Mouse (Mus musculus): ENCODE data around the gene Lmo2. TPM values are rescaled to one million over a fixed set of nuclear protein-coding genes. Genes with fewer than 3 reads are reported as not detected.

The Lmo2 gene
- polyA plus RNA-seq, 1 experiment from 2014 or later, result 24.5 TPM

- ATAC-seq (ENCODE audit: extremely low read depth, insufficient number of reproducible peaks, low FRiP score, low TSS enrichment), result no peak
- no peaks in the 10 kb centered on the region for H3K9me3 ChIP-seq
- no peaks in the 10 kb centered on the region for H3K27me3 ChIP-seq (replicated peaks)
- no peaks in the 10 kb centered on the region for H3K36me3 ChIP-seq
- 0 out of 2 replicates have a peak, but pooled peaks cover under 1% of the 10 kb centered on the region for H3K4me1 ChIP-seq
- WGBS, result 58% methylated on average over 13 of the region's 13 CpGs
- H3K27ac ChIP-seq (replicated peaks), result no peak overlapping the region
- no peak overlapping the region for H3K4me2 ChIP-seq
- H3K9ac ChIP-seq, result no peak overlapping the region
- no peak overlapping the region for H3K4me3 ChIP-seq
These were observed 27.3 kb upstream of the Lmo2 start for GRCm38 (mm10) chr2:103930306-103931019.

GRCm38 (mm10) chr2:103931511-103931911, 26.3 kb upstream of the Lmo2 start:
- no peaks in the 10 kb centered on the region for H3K36me3 ChIP-seq
- H3K9me3 ChIP-seq, result no peaks in the 10 kb centered on the region
- no peak overlapping the region for H3K4me3 ChIP-seq
- H3K9ac ChIP-seq, result no peak overlapping the region
- peaks cover 10% of the 10 kb centered on the region for H3K4me1 ChIP-seq
- no peak for ATAC-seq (ENCODE audit: extremely low read depth, insufficient number of reproducible peaks, low FRiP score, low TSS enrichment)
- 44% methylated on average over 7 of the region's 7 CpGs for WGBS
- H3K4me2 ChIP-seq, result no peak overlapping the region
- H3K27ac ChIP-seq (replicated peaks), result no peak overlapping the region
- H3K27me3 ChIP-seq (replicated peaks), result no peaks in the 10 kb centered on the region

GRCm38 (mm10) chr2:103932025-103932424, 25.8 kb upstream of the Lmo2 start:
- H3K36me3 ChIP-seq, result no peaks in the 10 kb centered on the region
- no peak overlapping the region for H3K27ac ChIP-seq (replicated peaks)
- no peak for ATAC-seq (ENCODE audit: extremely low read depth, insufficient number of reproducible peaks, low FRiP score, low TSS enrichment)
- H3K27me3 ChIP-seq (replicated peaks), result no peaks in the 10 kb centered on the region
- no peaks in the 10 kb centered on the region for H3K9me3 ChIP-seq
- H3K4me2 ChIP-seq, result no peak overlapping the region
- no peak overlapping the region for H3K4me3 ChIP-seq
- H3K9ac ChIP-seq, result no peak overlapping the region
- H3K4me1 ChIP-seq, result peaks cover 13% of the 10 kb centered on the region
- WGBS, result 63% methylated on average over 2 of the region's 2 CpGs

DNA sequence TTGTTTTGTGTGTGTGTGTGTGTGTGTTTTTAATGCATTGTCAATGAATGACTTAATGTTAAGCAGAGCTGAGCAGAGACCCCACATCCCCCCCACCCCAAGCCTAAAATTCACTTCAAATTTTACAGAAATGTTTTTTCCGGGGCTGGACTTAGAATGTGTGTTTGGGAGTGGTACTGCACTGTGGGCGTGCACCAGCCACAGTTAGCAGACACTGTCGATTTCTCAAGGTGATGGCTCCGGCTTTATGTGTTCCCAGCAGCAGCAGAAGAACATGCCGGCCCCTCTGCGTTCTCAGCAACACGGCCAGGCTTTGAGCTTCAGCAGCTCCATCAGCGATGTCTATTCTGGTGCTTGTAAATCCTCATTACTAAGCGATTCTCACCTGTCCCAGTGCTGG, 25.3 kb upstream of the Lmo2 start:
- Histone ChIP-seq H3K4me1 (peaks cover 13% of the 10 kb centered on the region), H3K4me3 (no peak overlapping the region), H3K27me3 (replicated peaks) (no peaks in the 10 kb centered on the region), H3K4me2 (no peak overlapping the region), H3K9ac (no peak overlapping the region), H3K9me3 (no peaks in the 10 kb centered on the region), H3K27ac (replicated peaks) (no peak overlapping the region), H3K36me3 (no peaks in the 10 kb centered on the region)
- WGBS, result 73% methylated on average over 9 of the region's 9 CpGs
- no peak for ATAC-seq (ENCODE audit: extremely low read depth, insufficient number of reproducible peaks, low FRiP score, low TSS enrichment)

DNA sequence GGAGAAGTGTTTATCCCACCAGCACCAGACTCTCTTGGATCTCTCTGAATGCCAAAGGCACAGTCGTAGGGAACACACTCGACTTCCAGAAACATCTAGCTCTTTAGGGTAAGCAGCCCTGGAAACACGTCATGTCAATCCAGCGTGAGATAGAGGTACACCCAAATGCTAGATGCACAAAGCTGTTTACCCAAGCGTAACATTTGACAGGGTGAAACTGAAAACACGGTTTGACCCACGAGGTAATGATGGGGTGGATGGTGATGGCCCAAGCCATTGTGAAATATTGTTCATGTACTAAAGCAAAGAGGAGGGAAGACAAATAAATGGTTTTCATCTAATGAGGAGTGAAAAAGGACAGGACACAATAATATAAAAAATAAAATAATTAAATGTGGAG, 23.5 kb upstream of the Lmo2 start:
- no peak overlapping the region for H3K4me2 ChIP-seq
- no peak overlapping the region for H3K9ac ChIP-seq
- H3K4me3 ChIP-seq, result no peak overlapping the region
- ATAC-seq (ENCODE audit: extremely low read depth, insufficient number of reproducible peaks, low FRiP score, low TSS enrichment), result no peak
- H3K27me3 ChIP-seq (replicated peaks), result no peaks in the 10 kb centered on the region
- H3K4me1 ChIP-seq, result peaks cover 13% of the 10 kb centered on the region
- no peak overlapping the region for H3K27ac ChIP-seq (replicated peaks)
- H3K36me3 ChIP-seq, result no peaks in the 10 kb centered on the region
- H3K9me3 ChIP-seq, result no peaks in the 10 kb centered on the region
- 72% methylated on average over 7 of the region's 7 CpGs for WGBS

DNA sequence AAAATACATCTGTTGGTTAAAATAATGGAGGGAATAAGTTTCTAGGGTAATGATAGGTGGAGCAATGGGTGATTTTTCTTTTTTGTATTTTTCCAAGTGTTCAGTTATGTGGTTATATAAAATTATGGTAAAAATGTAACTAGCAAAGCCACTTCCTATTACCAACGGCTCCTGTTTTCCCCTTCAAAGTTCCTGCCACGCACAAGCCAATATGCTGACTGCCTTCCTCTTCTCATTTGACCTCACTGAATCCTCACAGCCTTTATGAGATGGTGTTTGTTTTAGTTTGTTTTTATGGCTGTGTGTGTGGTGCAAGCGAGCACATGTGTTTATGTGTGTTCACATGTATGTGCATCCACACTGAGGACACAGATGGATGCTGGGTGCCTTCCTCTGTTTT, 23.1 kb upstream of the Lmo2 start:
- H3K9me3 ChIP-seq, result no peaks in the 10 kb centered on the region
- WGBS, result 71% methylated on average over 3 of the region's 3 CpGs
- ATAC-seq (ENCODE audit: extremely low read depth, insufficient number of reproducible peaks, low FRiP score, low TSS enrichment), result no peak
- no peaks in the 10 kb centered on the region for H3K36me3 ChIP-seq
- no peaks in the 10 kb centered on the region for H3K27me3 ChIP-seq (replicated peaks)
- H3K4me3 ChIP-seq, result no peak overlapping the region
- H3K27ac ChIP-seq (replicated peaks), result no peak overlapping the region
- H3K9ac ChIP-seq, result no peak overlapping the region
- H3K4me2 ChIP-seq, result no peak overlapping the region
- H3K4me1 ChIP-seq, result peaks cover 13% of the 10 kb centered on the region

DNA sequence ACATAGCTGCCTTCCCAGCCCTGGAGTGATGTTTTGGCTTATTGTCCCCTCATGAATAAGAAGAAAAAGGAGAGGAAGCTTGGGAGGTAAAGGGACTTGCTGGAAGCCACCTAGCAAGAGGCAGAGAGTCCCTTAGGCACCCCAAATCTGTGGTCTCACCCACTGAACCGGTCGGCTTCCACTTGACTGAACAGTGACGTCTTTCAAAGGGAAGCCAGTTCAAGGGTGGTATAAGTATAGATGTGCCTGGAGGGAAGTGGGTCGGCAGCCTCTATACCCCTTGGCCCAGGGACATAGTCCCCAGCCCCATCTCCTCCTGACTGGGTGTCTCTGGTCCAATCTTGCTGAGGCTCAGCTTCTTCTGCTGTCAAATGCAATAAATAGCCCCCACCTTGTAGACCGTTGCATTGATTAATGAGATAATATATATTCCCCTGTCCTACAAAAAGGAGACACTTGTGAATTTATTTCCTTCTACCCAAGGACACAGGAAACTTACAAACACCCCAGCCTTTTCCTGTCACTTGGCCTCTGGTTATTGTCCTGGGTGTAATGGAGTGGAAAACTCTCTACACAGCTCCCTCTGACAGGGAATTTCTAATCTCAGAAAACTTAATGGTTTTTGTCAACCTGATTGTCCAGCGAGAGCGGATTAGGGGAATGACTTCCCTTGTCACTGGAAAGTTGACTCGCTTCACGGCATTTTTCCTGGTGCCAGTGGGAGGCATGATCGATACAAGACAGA, 21.9 kb upstream of the Lmo2 start:
- Histone ChIP-seq H3K36me3 (no peaks in the 10 kb centered on the region), H3K9ac (no peak overlapping the region), H3K27me3 (replicated peaks) (peaks cover 7% of the 10 kb centered on the region), H3K4me1 (peaks cover 13% of the 10 kb centered on the region), H3K27ac (replicated peaks) (no peak overlapping the region), H3K4me3 (no peak overlapping the region), H3K4me2 (no peak overlapping the region), H3K9me3 (no peaks in the 10 kb centered on the region)
- 49% methylated on average over 10 of the region's 10 CpGs for WGBS
- no peak for ATAC-seq (ENCODE audit: extremely low read depth, insufficient number of reproducible peaks, low FRiP score, low TSS enrichment)

DNA sequence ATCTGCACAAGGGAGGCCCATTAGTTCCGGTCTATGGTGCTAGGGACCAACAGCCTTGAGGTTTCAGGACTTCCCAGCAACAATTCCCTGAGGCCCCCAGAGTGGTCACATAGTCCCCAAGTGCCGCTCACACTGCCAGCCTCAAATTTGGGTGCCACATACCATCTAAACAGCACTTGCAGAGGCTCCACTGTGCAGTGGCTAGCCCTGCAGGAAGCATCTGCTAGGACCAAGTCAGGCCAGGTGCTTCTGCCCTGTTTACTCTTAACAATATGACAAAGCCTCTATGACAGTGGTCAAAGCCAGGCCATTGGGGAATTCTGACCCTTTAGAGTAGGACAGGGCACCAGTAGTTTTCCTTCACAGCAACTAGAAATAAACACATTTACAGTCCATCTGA, 21.1 kb upstream of the Lmo2 start:
- 83% methylated on average over 2 of the region's 2 CpGs for WGBS
- Histone ChIP-seq H3K4me2 (no peak overlapping the region), H3K36me3 (no peaks in the 10 kb centered on the region), H3K4me1 (peaks cover 13% of the 10 kb centered on the region), H3K9me3 (no peaks in the 10 kb centered on the region), H3K27ac (replicated peaks) (no peak overlapping the region), H3K9ac (no peak overlapping the region), H3K27me3 (replicated peaks) (peaks cover 14% of the 10 kb centered on the region), H3K4me3 (no peak overlapping the region)
- no peak for ATAC-seq (ENCODE audit: extremely low read depth, insufficient number of reproducible peaks, low FRiP score, low TSS enrichment)

DNA sequence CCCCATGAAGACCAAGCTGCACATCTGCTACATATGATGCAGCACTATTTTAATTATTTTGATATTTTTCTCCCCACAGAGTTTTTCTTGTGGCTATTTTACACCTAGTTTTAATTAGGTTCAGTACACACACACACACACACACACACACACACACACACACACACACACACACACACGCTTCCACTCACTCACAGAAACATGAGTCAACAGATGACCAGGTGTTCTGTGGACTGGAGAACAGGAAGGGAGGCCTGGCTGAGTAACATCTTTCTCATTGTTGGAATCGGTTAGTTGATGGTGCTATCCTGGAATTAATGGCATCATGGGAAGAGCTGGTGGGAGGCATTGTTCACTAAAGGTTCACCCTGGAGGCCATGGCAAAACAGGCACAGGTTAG, 20.1 kb upstream of the Lmo2 start:
- H3K36me3 ChIP-seq, result no peaks in the 10 kb centered on the region
- 70% methylated on average over 2 of the region's 2 CpGs for WGBS
- no peak overlapping the region for H3K4me2 ChIP-seq
- peaks cover 15% of the 10 kb centered on the region for H3K27me3 ChIP-seq (replicated peaks)
- H3K4me1 ChIP-seq, result peaks cover 13% of the 10 kb centered on the region
- no peak overlapping the region for H3K4me3 ChIP-seq
- H3K9me3 ChIP-seq, result no peaks in the 10 kb centered on the region
- no peak for ATAC-seq (ENCODE audit: extremely low read depth, insufficient number of reproducible peaks, low FRiP score, low TSS enrichment)
- no peak overlapping the region for H3K9ac ChIP-seq
- no peak overlapping the region for H3K27ac ChIP-seq (replicated peaks)

DNA sequence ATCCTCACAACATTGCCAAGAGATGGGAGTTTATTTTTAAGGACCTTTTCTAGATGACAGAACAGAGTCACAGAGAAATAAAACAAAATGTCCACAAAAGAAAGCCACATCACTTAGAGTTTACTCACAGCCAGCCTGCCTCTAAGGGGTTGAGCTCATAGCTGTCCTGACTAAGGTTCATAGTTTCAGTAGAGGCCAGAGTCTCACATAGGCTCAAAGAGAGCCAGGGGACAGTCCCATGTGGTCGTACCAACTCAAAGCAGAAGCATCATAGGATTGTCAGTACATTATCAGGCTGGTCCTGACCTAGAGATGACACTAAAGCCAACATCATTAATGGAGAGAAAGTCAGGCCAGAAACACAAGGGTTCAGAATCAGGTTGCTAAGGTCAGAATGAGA, 19.2 kb upstream of the Lmo2 start:
- H3K27me3 ChIP-seq (replicated peaks), result peaks cover 24% of the 10 kb centered on the region
- 67% methylated on average over 1 of the region's 1 CpGs for WGBS
- ATAC-seq (ENCODE audit: extremely low read depth, insufficient number of reproducible peaks, low FRiP score, low TSS enrichment), result no peak
- H3K36me3 ChIP-seq, result no peaks in the 10 kb centered on the region
- H3K4me3 ChIP-seq, result no peak overlapping the region
- no peak overlapping the region for H3K9ac ChIP-seq
- H3K27ac ChIP-seq (replicated peaks), result no peak overlapping the region
- H3K9me3 ChIP-seq, result no peaks in the 10 kb centered on the region
- no peak overlapping the region for H3K4me2 ChIP-seq
- peaks cover 13% of the 10 kb centered on the region for H3K4me1 ChIP-seq

DNA sequence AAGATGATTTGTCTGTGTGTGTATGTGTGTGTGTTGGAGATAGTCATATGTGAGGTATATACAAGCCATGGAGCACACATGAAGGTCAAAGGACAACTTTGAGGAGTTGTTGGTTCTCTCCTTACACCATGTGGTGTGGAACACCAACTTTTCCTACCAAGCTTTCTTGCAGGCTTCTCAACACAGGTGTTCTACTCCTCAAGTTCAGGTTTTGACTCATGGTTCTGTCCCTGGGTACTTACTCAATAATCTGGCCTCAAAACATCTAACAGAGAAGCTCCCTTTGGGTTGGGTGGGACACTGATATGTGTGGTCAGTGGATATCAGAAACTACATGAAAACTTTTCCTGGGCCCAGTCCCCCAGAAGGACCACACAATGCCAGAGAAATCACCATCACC, 18.8 kb upstream of the Lmo2 start:
- H3K27me3 ChIP-seq (replicated peaks), result peaks cover 25% of the 10 kb centered on the region

DNA sequence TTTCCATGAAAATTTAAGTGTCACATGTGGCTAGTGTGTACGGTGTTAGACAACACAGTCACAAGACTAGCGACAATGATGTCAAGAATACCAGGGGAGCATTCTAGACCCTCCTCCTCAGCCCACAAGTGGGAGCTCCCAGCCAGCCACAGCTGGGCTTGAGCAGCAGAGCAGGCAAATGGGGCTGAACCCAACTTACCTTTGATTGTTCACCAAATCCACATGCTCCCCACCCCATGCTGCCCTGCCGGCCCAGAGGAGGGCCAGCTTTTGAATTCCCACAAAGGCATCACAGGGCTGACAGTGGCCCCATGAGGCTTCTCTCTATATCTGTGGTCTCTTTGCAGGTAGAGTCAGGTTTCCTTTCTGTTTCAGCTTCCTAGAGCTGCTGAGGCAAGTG, 16.7 kb upstream of the Lmo2 start:
- Histone ChIP-seq H3K9me3 (no peaks in the 10 kb centered on the region), H3K4me1 (peaks cover 14% of the 10 kb centered on the region), H3K4me2 (no peak overlapping the region), H3K27me3 (replicated peaks) (peaks cover 44% of the 10 kb centered on the region), H3K27ac (replicated peaks) (no peak overlapping the region), H3K36me3 (no peaks in the 10 kb centered on the region), H3K4me3 (no peak overlapping the region), H3K9ac (no peak overlapping the region)
- no peak for ATAC-seq (ENCODE audit: extremely low read depth, insufficient number of reproducible peaks, low FRiP score, low TSS enrichment)
- 69% methylated on average over 3 of the region's 3 CpGs for WGBS

More for the DNA sequence above, 18.8 kb upstream of the Lmo2 start:
- H3K9me3 ChIP-seq, result no peaks in the 10 kb centered on the region
- ATAC-seq (ENCODE audit: extremely low read depth, insufficient number of reproducible peaks, low FRiP score, low TSS enrichment), result no peak
- H3K27ac ChIP-seq (replicated peaks), result no peak overlapping the region
- H3K9ac ChIP-seq, result no peak overlapping the region
- peaks cover 13% of the 10 kb centered on the region for H3K4me1 ChIP-seq
- no peak overlapping the region for H3K4me3 ChIP-seq
- no peak overlapping the region for H3K4me2 ChIP-seq
- no peaks in the 10 kb centered on the region for H3K36me3 ChIP-seq

Data from heart, embryonic 13.5 days (tissue).